Mouse (Mus musculus) ES-E14 (cell line): Measurements from ENCODE around the gene Sox5. TPM values are rescaled to one million over a fixed set of nuclear protein-coding genes. Genes with fewer than 3 reads are reported as not detected.

Source experiments
- DNase-seq: peaks from one replicate; pipeline ENCODE4 v3.0.0-alpha.2; 2013; ENCODE audit warnings: low read depth, low spot score
- H3K27ac ChIP-seq: 2 replicates; pipeline ENCODE4 v1.5.1; 2012; ENCODE audit warnings: low read depth, mild to moderate bottlenecking, low read length, moderate library complexity, mixed read lengths; ENCODE audit not compliant: poor library complexity, insufficient read depth, severe bottlenecking
- H3K36me3 ChIP-seq: 2 replicates; pipeline ENCODE4 v1.6.1; 2012; ENCODE audit warnings: mild to moderate bottlenecking, low read length, moderate library complexity, mixed read lengths; ENCODE audit not compliant: control insufficient read depth, poor library complexity, insufficient read depth, severe bottlenecking
- H3K4me1 ChIP-seq, 2 experiments: fragments of 150-350 bp in 1 of 2; sonication (generic) in 1 of 2; 2 replicates each; pipeline ENCODE4 v1.6.1; 2012; ENCODE audit warnings: low read length in 2 of 2, mild to moderate bottlenecking in 1 of 2, mixed read lengths in 1 of 2; ENCODE audit not compliant: control insufficient read depth in 2 of 2, insufficient read depth in 2 of 2, poor library complexity in 1 of 2
- H3K4me3 ChIP-seq, 2 experiments: fragments of 150-350 bp in 1 of 2; sonication (generic) in 1 of 2; 2 replicates each; pipeline ENCODE4 v1.5.1; 2012; ENCODE audit warnings: low read length in 2 of 2, low read depth in 1 of 2, mild to moderate bottlenecking in 1 of 2, mixed read lengths in 1 of 2; ENCODE audit not compliant: insufficient read depth in 1 of 2, poor library complexity in 1 of 2, severe bottlenecking in 1 of 2
- H3K9ac ChIP-seq: 2 replicates; pipeline ENCODE4 v1.6.1; 2012; ENCODE audit warnings: low read depth, mild to moderate bottlenecking, low read length, mixed read lengths; ENCODE audit not compliant: poor library complexity, insufficient read depth, severe bottlenecking
- H3K9me3 ChIP-seq: fragments of 150-350 bp; sonication (generic); 2 replicates; pipeline ENCODE4 v1.6.1; 2012; ENCODE audit warnings: low read depth, mild to moderate bottlenecking, low read length; ENCODE audit not compliant: control insufficient read depth, insufficient read depth
- CHD2 ChIP-seq: IDR thresholded peaks from 2 replicates; pipeline ENCODE4 v1.6.1; 2014; ENCODE audit warnings: mild to moderate bottlenecking, low read depth, low read length, inconsistent platforms
- HCFC1 ChIP-seq: IDR thresholded peaks from 2 replicates; pipeline ENCODE4 v1.6.1; 2012; ENCODE audit warnings: low read length, inconsistent platforms, borderline replicate concordance; ENCODE audit not compliant: insufficient read depth
- MAFK ChIP-seq: IDR thresholded peaks from 2 replicates; pipeline ENCODE4 v1.6.1; 2014; ENCODE audit warnings: mild to moderate bottlenecking, low read depth, low read length, inconsistent platforms; ENCODE audit not compliant: insufficient read depth
- ZC3H11A ChIP-seq: IDR thresholded peaks from 2 replicates; pipeline ENCODE4 v1.6.1; 2012; ENCODE audit warnings: low read depth, mild to moderate bottlenecking, inconsistent platforms, low read length, borderline replicate concordance
- ZNF384 ChIP-seq: IDR thresholded peaks from 2 replicates; pipeline ENCODE4 v1.6.1; 2012; ENCODE audit warnings: low read depth, low read length, inconsistent platforms
- in situ Hi-C, 2 experiments: fragments of 600-800 bp; cut with MboI; formaldehyde crosslinking; loops; one replicate each; pipeline ENCODE4 v1.15.1; 2025; ENCODE audit warnings: low sequenced_read_pairs in 2 of 2, inconsistent platforms in 1 of 2; ENCODE audit not compliant: unreplicated experiment in 2 of 2
- total RNA-seq: library from RNA; depleted of rRNA; stranded (reverse); fragments of 300-350 nt; gene quantifications from 2 replicates; pipeline ENCODE4 v1.2.3, GENCODE M21; 2012

Gene Sox5
- total RNA-seq, 1 experiment, result 0.36 TPM

DNA sequence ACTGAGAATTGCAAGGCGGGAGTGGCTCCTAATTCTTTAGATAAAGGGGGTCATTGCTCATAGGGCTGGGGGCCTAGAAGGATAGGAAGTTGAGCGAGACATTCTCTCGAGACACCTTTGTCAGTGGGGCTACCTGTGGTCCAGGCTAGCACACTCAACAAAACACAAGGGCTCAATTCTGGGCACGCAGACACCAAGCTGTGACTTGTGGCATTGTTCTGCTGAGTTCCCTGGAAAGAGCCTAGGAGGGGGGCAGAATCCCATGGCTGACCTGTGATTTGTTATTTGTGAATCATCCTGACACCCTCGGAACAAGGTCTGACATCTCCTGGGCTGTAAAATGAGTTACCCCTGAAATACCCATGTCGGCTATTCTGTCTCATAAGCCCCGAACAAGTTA is 328.2 kb downstream of the Sox5 start:
- H3K27ac ChIP-seq, result no peak overlapping the region
- no peak for TF ChIP-seq ZNF384
- no peaks in the 10 kb centered on the region for H3K36me3 ChIP-seq
- H3K9ac ChIP-seq, result no peak overlapping the region
- H3K4me1 ChIP-seq, result peaks cover 2 to 13% of the 10 kb centered on the region in 2 experiments; a peak in 3 of 4 replicates
- H3K9me3 ChIP-seq, result no peaks in the 10 kb centered on the region
- no peak overlapping the region for H3K4me3 ChIP-seq
- in situ Hi-C loops, result no loop called here
- no peak for DNase-seq

GRCm38 (mm10) chr6:144453147-144453546 is 328.6 kb downstream of the Sox5 start:
- Histone ChIP-seq H3K4me1 (peaks cover 2 to 13% of the 10 kb centered on the region in 2 experiments; a peak in 3 of 4 replicates), H3K27ac (no peak overlapping the region), H3K36me3 (no peaks in the 10 kb centered on the region), H3K9me3 (no peaks in the 10 kb centered on the region), H3K4me3 (no peak overlapping the region), H3K9ac (no peak overlapping the region)
- TF ChIP-seq CHD2 (no peak), HCFC1 (no peak), ZNF384 (no peak)
- DNase-seq, result no peak
- in situ Hi-C loops, result no loop called here

DNA sequence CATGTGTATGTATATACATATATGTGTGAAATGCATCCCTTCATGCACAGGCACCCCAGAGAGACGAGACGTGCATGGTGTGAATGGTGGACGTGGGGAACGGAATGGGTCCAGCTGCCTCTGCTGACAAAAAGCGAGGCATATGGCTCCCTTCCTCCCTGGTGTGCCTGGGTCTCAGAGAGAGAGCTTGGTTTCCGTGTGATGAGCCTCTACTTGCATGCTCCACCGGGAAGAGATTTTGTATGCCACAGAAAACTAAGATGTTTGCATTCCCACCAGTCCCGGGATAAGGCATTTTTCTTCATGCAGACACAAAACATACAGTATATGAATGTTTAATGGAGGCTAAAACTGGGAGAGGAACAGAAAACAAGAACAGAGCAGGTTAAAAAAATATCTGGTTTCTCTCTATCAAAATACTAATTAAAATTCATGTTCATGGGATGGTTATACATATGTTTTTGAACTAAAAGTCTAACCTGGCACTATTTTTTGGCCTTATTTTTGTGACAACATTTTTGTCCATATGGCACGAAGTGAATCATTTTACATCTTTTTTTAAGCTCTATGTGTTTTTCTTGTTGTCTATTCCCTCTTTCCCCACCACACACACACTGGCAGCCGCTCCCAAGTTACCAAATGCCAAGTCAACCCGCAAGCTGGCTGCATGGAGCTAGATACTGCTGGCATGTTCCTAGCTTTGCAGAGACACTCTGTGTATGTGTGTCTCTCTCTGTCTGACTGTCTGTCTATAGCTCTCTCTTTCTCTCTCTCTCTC is 329.4 kb downstream of the Sox5 start:
- Histone ChIP-seq H3K27ac (no peak overlapping the region), H3K9me3 (no peaks in the 10 kb centered on the region), H3K36me3 (no peaks in the 10 kb centered on the region), H3K4me1 (peaks cover 2 to 13% of the 10 kb centered on the region in 2 experiments; a peak in 3 of 4 replicates), H3K9ac (no peak overlapping the region), H3K4me3 (no peak overlapping the region)
- no peak for TF ChIP-seq ZNF384
- DNase-seq, result no peak
- in situ Hi-C loops, result no loop called here

DNA sequence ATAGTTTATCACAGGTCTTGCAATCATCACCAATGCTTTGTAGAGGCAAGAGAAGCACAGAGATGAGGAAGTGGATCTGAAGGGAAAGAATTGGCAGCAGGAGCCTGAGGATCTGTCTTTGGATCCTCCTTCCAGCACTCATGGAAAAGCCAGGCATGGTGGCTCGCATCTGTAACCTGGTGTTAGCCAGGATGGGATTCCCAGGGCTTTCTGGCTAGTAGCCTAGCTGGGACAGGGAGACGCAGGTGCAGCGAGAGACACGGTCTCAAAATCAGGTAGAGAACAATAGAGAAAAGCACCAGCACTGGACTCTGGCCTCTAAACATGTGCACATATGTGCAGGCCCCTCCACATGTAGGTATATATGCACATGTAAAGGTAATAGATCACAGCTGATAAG is 330.1 kb downstream of the Sox5 start:
- no peak for DNase-seq
- no peaks in the 10 kb centered on the region for H3K9me3 ChIP-seq
- H3K4me1 ChIP-seq, result peaks cover 2 to 13% of the 10 kb centered on the region in 2 experiments; a peak in 3 of 4 replicates
- TF ChIP-seq MAFK (no peak), HCFC1 (no peak)
- no peak overlapping the region for H3K27ac ChIP-seq
- no peak overlapping the region for H3K4me3 ChIP-seq
- H3K9ac ChIP-seq, result no peak overlapping the region
- in situ Hi-C loops, result no loop called here
- H3K36me3 ChIP-seq, result no peaks in the 10 kb centered on the region

GRCm38 (mm10) chr6:144445761-144446373 is 335.9 kb downstream of the Sox5 start:
- in situ Hi-C loops, result no loop called here
- TF ChIP-seq CHD2 (no peak), MAFK (no peak), HCFC1 (no peak), ZNF384 (no peak), ZC3H11A (no peak)
- no peak overlapping the region for H3K9ac ChIP-seq
- H3K36me3 ChIP-seq, result no peaks in the 10 kb centered on the region
- no peak overlapping the region for H3K4me3 ChIP-seq
- DNase-seq, result no peak
- H3K9me3 ChIP-seq, result no peaks in the 10 kb centered on the region
- no peak overlapping the region for H3K27ac ChIP-seq
- H3K4me1 ChIP-seq, result no peaks in the 10 kb centered on the region
